Mouse (Mus musculus) effector memory CD4-positive, alpha-beta T cell, adult 7 months (primary cell): ENCODE data around the gene St6galnac1. TPM values are rescaled to one million over a fixed set of nuclear protein-coding genes. Genes with fewer than 3 reads are reported as not detected.

ENCODE experiments used
- polyA plus RNA-seq: library from polyadenylated mRNA; unstranded; fragments of 100-300 nt; shearing (Covaris generic); gene quantifications from one replicate; pipeline ENCODE4 v1.2.1, GENCODE M21; 2017

The St6galnac1 gene
- polyA plus RNA-seq, result 2.9 TPM

GRCm38 (mm10) chr11:116775407-116775806 is at the start of gene St6galnac1:
Gene St6galnac1 (minus strand): TSS chr11:116775507.

Other genes starting within 250 kb of the St6galnac1 start
- 1.6 TPM for gene Sphk1, start 244.6 kb downstream of the St6galnac1 start, polyA plus RNA-seq
- 16.3 TPM for gene Ube2o, start 194.1 kb downstream of the St6galnac1 start, polyA plus RNA-seq
- gene Aanat, start 189.1 kb downstream of the St6galnac1 start, polyA plus RNA-seq, result 0.28 TPM
- 26.2 TPM for gene Rhbdf2, start 148.5 kb downstream of the St6galnac1 start, polyA plus RNA-seq
- not detected for gene Prcd, start 122.0 kb downstream of the St6galnac1 start, polyA plus RNA-seq
- gene Cygb, start 121.2 kb downstream of the St6galnac1 start, polyA plus RNA-seq, result not detected
- gene Mxra7, start 52.5 kb upstream of the St6galnac1 start, polyA plus RNA-seq, result not detected
- 130 TPM for gene Mettl23, start 67.8 kb upstream of the St6galnac1 start, polyA plus RNA-seq
- gene Jmjd6, start 67.9 kb upstream of the St6galnac1 start, polyA plus RNA-seq, result 95.3 TPM
- gene Mfsd11, start 76.9 kb upstream of the St6galnac1 start, polyA plus RNA-seq, result 15.8 TPM
- gene Srsf2, start 77.6 kb upstream of the St6galnac1 start, polyA plus RNA-seq, result 350 TPM
- gene Mgat5b, start 143.4 kb upstream of the St6galnac1 start, polyA plus RNA-seq, result not detected